Mouse (Mus musculus) kidney, adult 18-20 months (tissue): ENCODE measurements around the gene Frmd4a.
"Not testable (repeated sequence)": the region's sequence is repeated elsewhere in the genome, so short reads cannot be mapped to it uniquely, and the experiment has no call there.

ENCODE experiments used
- DNase-seq: peaks from one replicate; pipeline ENCODE4 v3.0.0; 2021

Frmd4a gene

DNA sequence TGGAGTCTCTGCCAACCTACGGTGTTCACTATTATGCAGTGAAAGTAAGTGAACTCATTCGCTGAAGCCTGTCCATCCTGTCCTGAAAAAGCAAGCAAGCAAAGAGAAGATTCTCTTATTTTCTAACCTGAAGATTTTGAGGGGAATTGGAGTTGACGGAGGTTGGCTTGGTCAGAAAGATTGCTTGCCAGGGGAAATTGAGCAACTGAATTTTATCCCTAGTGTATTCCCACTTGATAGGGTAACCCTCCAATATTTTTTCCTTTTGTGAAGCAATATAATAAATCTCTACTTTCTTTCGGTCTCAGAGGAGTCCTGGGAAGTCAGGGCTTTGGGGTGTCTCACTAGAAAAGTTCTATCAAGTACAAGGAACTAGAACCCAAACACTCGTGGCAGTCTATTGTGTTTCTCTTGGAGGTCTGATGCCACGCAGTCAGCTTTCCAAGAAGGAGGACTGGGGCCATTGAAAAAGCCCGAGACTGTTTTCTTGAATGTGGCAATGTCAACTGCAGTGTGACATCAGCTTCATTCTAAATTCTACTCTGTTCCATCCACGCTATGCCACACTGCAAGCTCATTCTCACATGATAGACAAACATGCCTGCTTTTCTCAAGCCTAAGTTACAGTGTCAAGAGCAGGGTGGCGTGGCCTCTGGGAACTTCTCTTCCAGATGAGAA, 517.8 kb downstream of the Frmd4a start:
- no peak for DNase-seq

DNA sequence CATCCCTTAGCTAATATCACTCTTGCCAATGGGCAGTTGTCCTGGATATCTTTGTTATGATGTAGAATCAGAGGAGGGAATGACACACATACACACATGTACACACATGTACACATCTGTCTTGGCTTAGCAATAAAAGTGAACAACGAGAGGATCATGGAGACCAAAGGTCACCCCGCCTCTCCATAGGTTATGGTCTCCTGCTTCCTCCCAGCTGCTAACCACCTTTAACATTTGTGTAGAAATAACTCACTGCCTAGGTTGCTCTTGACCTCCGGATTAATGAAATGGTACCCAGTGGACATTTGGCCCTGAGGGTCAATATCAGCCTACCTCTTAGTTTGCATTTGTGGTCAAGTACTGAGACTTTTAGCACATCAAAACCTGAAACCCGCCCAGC, 523.8 kb downstream of the Frmd4a start:
- no peak for DNase-seq

DNA sequence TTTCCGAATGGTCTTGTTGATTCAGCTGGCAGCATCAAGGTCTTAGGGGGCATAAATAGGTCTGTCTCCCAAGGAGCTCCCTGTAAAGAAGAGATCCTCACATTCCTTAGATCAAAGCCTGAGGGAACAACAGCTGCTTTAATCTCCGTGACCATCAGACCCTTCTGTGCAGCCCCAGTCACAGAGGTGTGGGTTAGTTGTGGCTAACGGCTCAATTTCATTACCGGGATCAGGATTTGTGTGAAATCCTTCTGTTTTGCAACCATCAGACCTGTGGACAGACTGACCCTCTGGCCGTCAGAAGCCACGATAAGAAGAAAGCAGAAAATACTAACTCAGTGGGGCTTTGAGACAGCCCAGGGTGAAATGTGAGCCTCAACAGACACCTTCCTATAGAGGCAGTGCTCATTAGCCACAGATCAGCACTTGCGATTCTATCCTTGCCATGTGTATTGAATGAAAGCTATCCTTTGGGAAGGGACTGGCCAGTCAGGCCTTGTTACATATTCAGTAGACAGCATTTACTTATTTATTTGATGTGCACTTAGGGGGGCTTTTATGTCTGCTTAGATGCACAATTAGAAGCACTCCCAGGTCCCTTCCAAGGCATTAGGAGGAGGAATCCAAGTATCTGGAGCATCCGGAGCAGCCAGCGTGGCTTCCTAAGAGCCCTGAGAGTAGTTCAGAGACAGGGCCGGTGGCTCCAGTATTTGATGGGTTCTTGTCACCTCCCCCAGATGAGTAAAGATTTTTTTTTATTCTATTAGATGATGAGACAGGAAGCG, 524.5 kb downstream of the Frmd4a start:
- no peak for DNase-seq

DNA sequence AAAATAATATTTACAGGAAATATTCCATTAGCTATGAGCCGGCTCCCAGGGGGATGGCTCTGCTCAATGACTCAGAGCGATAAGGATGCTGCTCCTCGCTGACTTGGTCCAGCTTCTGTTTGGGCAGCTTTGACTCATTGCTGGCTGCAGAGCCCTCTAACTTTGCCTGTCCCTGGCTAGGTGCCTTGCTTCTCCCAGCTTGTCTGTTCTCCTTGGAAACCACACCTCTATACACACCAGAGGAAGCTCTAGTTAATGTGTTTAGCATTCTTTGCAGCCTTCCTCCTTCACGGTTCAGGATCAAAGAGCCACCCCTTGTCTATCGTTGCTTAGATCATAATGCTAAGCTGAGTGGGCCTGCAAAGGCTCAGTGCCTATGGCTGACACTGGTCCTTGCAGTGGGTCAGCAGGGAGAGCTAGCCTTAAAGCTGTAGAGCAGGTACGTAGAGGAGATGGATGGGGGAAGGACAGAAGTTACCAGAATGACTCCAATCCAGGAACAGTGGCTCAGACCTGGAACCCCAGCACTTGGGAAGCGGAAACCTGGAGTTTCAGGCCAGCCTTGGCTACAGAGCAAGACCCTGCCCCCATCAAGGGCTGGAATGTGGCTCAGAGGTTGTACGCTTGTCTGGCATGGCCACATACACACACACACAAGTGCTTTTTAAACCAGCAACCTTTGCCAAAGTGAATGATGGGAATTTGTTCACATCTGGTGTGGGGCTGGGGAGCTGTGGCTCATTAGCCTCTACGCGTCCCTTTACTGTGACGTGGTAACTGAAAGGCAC, 525.3 kb downstream of the Frmd4a start:
- no peak for DNase-seq

DNA sequence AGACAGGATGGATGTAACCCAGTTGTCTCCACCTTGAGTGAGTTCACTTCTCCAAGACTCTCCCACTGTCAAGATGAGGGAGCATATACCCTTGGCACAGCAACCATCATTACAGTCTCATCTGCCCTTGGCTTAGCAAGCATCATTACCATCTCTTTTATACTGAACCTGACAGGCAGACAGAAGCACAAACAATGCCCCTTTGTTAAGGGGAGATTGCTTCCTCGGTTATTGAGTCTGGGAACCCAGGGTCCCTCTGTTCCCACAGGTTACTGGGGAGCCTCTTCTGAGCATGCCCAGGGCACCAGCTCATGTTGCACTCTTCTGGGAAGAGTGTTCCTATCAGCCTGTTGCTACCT, 525.9 kb downstream of the Frmd4a start:
- no peak for DNase-seq

DNA sequence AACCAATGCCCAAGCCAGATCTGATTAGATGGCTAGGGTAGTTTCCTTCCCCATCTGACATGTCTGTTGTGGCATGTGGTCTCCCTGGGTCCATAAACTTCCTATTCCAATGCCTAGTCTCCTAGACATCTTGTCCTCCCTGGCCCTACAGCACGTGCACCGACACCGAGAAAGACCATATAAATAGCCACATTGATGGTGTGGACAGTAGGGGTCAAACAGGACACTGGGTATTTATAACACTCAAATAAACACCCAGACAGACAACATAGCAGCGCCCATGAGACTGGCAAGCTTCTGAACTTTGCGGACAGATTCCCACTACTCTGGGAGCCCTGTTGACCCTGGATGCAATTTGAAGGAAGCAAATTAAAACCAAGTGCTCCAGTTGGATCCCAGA, 526.8 kb downstream of the Frmd4a start:
- no peak for DNase-seq

DNA sequence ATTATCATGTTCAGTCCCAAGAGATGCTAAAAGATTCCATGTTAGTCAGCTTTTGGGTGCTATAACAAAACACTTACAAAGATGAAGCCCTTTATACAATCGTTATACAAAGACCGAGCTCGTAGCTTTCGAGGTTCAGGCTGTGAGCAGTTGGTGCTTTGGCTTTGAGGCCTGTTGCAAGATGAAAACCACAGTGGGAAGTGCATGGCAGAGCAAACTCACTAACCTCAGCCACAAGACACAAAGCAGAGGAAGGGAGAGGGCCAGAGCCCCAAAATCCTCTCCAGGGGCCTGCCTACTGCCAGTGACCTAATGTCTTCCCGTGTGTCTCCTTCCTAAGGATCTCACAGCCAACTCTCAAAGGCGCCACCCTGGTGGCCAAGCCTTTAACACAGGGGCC, 527.7 kb downstream of the Frmd4a start:
- no peak for DNase-seq

DNA sequence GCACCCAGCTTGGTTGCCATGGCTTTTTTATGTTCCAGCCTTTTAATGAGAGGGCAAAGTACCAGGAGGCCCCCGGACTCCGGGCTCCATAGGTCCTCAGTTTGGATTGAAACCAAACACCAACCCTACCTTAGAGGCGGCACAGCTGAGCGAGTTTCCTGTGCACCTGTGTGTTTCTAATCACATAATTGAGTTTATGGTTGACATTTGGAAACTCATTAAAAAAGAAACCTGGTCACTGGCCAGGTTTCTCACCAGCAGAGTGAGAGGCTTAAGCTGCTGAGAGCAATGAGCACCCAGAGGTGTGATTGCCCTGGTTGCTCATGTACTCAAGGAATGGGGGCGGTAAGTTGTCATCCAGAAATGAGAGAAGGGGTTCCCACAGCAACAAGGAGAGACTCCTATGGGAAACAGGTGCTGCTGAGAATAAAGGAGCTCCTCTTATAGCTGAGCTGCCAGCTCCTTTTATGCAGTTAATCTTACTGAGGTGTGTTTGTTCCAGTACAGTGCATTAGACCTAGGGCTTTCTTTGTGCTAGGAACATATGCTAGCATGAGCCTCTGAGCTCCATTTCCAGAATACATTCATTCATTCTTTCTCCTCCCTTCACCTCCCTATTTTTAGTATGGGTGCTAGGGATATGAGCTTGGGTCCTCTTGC, 529.6 kb downstream of the Frmd4a start:
- peak; percentile 52 for DNase-seq

DNA sequence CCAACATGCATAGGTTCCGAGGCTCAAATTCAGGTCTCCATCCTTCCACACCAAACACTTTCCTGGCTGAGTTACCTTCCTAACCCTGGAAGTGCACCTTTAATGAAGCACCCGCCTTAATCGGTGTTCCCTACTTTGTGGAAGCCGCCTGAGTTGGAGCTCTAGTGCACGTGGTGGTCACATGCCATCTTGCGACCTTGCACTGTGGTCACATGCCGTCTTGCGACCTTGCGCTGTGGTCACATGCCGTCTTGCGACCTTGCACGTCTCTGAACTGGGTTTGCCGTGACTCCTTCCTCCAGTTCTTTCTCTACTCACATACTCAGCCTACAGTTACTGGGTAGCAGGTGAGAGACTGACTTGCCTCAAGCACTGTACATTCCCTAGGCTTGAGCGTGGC, 531.8 kb downstream of the Frmd4a start:
- peak; percentile 70 for DNase-seq

DNA sequence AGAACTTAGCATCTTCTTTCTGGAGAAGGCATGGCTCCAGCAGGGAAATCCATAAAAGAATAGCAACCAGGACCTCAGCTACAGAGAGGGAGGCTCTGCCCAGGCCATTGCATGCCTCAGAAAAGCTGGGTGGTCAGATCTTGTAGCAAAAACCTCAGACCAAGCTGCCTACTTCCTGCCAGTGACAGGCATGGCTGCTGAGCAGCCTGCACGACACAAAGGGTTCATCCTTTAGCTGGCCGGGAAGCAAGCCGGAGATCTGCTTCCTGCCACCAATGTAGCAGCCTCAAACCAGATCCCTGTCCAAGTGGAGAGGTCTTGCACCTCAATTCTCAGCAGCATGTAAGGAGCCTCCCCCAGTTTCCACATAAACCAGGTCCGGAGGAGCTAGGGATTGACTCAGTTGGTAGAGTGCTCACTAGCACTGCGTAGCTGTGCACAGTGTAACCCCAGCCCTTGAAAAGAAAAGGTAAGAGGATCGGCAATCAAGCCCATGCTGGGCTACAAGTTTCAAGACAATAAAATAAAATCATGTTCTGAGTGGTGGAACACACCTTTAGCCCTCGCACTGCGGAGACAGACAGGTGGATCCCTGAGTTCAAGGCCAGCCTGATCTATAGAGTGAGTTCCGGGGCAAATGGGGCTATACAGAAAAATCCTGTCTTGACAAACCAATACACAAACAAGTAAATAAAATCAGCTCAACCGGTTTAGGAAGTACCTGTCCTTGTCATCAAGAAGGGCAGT, 532.7 kb downstream of the Frmd4a start:
- no peak for DNase-seq

DNA sequence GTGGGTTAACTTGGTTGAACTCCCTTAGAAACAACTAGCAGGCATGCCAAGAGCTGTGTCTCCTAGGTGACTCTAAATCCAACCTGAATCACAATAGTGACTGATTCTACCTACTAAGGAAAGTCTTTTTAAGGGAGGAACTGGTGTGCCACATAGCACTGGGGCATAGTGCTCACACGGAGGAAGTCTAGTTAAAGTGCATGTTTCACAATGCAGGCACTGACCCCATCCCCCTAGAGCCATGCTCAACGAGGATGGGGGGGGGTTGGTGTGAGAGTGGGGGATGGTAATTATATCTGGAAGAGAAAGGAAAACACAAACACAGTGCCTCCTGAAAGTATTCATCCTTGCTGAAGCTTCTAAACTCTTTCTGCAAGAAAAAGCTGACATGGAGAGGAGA, 533.9 kb downstream of the Frmd4a start:
- DNase-seq = no peak

DNA sequence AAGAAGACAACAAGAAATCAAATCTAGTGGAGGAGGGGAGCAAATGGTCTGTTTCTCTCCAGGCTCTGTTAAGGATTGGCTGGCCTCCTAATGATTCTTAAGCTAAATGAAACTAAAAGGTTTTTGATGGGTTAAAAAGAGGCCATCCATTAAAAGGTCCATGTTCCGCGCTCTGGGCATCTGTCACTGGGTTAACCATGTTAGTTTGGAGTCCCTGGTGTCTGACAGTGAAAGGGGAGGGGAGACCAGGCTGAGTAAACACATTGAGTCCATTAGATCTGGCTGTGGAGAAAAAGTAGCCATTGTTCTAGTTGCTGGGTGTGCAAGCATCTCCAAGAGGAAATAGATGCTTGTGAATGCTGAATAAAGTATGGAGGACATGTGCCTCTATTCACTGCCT, 534.3 kb downstream of the Frmd4a start:
- DNase-seq = no peak

DNA sequence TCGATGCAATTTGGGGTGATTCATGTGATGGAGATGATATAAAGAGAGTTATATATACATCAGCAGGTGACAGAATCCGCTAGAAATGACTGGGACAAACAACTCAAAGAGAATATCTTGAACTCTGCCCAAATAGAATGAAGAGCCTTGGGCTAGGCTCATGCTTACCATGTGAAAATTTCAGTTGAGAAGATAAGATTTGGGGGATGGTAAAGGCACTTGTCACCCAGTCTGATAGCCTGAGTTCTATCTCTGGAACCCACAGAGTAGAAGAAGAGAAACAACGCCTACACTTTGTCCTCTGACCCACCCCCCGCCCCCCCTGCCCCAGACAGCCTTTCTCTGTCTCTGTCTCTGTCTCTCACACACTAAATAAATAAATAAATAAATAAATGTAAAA, 535.0 kb downstream of the Frmd4a start:
- DNase-seq = no peak

DNA sequence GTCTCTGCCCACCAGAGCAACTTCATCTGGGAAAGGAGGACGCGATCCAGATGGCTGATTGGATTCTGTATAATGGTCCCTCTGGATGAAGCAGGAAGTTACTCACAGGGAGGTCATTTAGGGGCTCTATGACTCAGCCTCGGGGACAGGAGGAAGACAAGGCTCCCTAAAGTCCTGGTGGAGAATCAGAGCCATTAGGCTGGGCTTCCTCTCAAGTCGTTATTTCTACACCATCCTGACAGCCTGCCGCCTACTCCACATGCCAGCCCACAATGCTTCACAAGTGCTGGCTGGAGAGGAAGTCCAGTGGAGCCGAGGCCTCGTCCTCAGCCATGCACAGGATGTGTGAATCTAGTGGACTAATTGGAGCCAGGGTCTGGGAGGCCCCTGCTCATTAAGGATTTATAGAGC, 537.7 kb downstream of the Frmd4a start:
- no peak for DNase-seq

DNA sequence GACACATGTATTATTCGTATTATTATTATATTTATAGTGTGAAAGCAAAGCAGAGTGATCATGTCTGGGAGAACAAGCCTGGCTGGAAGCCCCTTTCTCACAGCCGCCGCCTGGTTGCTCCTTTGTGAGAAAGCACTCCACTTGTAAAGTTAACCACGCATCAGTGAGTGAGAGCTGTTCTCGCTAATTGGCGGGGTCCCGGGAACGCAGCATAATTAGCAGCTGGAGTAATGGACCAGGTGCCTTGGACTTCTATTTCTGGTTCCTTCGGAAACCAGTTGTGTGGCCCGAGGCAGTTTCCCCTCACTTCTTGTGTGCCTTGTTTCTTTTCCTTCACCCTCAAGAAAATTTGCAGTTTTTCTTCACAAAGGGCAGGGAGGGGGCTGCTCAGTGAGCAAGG, 538.7 kb downstream of the Frmd4a start:
- DNase-seq = no peak

DNA sequence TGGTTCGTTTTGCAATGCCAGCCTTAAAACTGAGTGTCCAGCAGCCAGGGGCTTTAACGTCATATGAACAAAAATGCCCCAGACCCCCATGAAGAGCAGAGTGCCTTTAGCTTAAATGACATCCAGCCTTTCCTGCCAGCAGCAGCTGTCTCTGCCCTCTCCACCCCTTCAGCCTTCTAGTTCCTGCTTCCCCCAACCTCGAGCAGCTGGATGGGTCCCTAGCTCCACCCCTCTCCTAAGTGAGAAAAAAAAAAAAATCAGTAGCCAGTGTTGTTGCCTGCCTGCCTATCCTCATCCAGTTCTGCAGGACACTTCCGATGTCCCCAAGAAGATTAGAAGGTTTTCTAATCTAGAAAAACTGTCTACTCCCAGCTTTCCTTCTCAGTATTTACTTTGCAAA, 539.5 kb downstream of the Frmd4a start:
- DNase-seq = no peak

DNA sequence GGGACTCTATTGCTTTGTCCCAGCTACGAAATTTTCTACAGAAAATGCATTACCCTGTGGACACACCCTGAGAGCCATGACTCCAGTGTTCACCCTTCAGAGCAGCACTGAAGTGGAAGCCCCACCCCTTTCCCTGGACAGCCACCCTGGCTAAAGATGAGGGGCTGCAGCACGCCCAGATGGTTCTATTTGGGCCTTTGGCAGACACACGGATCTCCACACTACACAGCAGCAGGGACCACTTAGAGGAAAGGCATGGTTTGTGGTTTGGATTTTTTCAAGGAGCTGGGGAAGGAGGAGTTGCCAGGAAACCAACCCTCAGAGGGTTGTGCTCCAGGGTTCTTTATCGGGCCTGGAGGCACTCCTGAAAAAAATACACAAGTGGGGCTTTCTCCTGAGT, 539.9 kb downstream of the Frmd4a start:
- no peak for DNase-seq

DNA sequence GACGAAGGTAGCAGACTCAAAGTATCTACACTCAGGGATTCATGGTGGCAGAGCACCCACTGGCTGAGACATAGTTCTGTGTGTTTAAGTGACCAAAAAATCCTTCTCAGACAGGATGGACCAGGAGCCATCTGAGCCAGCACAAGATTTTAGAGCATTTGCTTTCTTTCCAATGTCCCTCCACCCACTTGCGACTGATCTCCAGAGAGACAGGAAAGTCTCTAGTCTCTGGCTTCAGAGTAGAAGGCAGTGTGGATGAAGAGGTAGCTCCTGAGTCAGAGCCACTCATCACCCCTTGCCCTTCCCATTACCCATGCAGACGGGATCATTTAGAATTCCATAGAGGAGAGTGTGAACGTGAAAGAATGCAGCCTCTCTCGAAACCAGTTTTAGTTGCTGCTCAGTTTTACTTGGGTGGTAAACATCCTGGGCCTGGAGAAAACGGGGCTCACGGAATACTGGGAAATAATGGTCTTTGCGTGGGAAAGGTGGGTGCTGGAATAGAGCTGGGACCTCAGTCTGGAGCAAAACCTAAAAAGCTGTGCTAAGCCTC, 541.2 kb downstream of the Frmd4a start:
- DNase-seq = no peak

DNA sequence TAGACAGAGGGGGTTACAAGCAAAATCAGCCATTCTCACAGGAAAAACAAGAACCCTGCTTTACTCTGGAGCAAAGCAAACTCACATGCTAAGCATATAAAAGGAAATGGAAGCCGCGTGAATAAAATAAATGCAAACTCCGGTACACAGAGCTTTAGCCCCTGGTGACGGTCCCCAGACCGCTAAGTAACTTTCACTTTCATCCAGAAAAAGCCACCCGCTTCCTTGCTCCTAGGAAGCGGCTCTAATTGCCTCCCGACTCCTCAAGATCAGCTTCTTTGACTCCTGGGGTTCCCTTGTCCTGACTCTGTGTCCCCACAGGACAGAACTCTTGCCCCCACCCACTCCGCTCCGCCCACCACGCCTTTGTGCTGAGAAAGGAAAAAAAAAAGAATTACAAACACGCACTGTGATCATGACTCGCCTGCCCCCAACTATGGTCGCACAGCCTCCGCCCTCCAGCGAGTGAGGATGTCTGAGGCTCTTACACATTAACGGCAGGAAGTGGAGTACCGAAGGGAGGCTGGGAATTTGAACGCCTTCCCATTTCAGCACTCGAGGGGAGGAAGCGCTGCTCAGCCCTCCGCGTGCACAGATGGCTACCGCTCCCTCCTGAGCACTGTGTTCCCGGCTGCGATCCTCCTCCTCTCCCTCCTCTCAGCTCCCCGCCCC, 541.8 kb downstream of the Frmd4a start:
- DNase-seq = peak; percentile 80

DNA sequence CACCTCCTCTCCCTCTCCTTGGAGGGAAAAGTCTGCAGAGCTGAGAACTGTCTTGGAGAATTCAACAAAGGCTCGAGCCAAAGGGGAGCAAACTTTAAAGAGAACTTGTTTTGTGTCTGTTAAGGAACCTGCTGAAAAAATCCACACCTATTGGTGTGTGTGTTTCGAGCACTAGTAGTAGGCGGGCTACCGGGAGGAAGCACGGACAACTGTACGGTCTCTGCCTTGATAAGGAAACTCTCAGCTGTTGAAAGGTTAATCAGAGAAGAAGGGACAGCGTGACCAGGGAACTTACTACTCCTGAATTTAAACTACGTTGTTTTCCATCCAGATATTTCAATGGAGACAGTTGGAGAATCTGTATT, 542.3 kb downstream of the Frmd4a start:
- DNase-seq = no peak

DNA sequence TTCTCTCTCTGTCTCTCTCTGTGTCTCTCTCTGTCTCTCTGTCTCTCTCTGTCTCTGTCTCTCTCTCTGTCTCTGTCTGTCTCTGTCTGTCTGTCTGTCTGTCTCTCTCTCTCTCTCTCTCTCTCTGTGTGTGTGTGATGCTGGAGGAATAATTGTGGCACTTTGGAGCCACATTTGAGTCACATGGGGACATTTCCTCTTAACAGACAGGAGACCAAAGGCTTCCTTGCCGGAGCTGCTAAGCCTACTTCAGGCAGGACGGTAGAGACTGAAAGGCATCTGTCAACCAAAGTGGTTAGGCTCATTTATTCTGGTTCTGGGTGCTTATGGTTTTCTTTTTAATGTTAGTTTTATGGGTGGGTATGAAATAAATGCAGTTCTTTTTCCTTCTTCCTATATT, 543.0 kb downstream of the Frmd4a start:
- not testable (repeated sequence) for DNase-seq

DNA sequence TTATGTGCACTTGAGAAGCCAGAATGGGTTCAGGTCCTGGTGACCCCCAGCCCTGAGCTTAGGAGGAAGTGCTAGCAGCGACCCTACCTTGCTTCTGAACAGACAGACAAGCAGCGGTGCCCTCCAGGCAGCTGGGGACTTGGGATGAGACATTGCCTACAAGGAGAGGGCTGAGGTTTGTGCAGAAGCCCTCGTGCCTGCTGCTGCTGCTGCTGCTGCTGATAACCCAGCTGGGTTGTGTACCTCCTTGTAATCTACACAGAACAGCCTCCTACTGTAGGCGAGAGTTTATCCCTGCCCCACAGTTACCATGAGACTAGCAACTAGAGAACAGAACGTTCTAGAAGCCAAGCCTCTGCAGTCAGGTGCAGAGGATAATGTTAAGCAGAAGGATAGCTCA, 543.7 kb downstream of the Frmd4a start:
- DNase-seq = no peak
